Mouse (Mus musculus) regulatory T cell (primary cell): ENCODE results near the gene Egln2.

Experiments
- in situ Hi-C: fragments of 300-600 bp; cut with MboI, MseI; formaldehyde crosslinking; loops from one replicate; pipeline ENCODE4 v1.15.1; 2025; ENCODE audit warnings: high pct_unique_total_duplicates

The Egln2 gene

DNA sequence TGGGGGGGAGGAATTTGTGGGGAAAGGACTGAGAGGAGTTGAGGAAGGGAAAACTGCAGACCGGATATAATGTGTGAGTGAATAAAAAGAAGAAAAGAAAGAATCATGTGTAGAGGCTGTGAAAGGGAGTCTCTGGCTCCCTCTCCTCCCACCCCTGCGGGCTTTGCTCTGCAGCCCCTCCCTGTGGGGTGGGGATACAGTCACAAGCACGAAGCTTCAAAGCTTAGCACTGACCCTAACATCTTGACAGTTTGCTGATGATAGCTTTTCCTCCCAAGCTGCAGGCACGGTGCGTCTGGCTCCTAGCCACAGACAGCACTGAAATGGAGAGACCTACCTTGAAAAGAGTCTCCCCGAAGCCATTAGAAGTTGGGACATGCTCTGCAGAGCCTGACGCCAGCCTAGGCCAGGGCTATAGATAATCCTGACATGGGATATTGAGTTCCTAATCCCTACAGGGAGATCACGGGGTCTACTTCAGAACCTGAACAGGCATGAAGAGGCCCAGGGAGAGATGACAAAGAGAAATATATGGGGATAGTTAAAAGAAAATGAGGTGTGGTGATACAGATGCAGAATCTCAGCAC lies 30.1 kb downstream of the Egln2 start:
- in situ Hi-C loops: no loop called here

DNA sequence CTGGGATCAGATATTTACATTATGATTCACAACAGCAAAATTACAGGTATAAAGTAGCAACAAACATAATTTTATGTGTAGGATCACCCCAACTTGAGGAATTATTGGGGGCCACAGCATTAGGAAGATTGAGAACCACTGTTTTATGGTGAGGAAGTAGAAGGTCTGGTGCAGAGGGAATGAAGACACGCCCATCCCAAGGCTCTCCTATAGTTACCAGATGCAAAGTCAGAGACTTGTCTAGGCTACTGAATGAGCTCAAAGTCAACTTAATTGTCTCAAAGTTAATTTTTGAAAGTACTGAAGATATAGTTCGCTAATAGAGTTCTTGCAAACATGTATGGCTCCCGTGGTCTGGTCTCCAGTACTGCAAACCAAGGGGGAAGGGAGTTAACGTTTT lies 32.8 kb downstream of the Egln2 start:
- in situ Hi-C loops: no loop called here

DNA sequence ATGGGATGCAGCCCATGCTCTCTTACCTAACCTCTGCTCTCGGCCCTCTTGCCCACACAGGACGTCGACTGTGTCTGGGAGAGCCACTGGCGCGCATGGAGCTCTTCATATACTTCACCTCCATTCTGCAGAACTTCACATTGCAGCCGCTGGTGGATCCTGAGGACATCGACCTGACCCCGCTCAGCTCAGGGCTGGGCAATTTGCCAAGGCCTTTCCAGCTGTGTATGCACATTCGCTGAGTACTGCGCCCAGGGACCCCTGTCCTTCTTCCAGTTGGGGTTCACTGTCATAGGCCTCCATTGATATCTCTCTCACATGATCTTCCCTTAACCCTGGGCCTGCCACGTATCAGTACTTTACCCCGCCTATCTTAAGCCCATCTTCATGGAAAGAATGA lies 33.4 kb downstream of the Egln2 start:
- in situ Hi-C loops: no loop called here

DNA sequence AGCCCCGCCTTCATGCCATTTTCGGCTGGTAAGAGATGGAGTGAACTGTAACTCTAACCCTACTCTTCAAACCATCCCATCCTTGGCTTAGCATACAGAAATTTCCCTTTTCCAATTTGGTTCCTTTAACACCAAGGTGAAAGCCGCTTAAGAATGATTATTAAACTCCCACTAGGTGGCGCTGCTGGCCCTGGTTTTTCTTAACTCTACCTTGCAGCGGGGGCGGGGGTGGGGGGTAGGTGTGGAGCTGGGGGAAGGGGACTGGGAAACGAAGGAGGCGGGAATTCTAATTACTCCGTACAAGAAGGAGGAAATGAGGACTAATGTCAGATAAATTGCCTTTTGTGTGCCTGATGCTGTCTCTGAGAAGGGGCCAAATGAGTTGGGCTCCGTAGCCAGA lies 34.0 kb downstream of the Egln2 start:
- in situ Hi-C loops: no loop called here

DNA sequence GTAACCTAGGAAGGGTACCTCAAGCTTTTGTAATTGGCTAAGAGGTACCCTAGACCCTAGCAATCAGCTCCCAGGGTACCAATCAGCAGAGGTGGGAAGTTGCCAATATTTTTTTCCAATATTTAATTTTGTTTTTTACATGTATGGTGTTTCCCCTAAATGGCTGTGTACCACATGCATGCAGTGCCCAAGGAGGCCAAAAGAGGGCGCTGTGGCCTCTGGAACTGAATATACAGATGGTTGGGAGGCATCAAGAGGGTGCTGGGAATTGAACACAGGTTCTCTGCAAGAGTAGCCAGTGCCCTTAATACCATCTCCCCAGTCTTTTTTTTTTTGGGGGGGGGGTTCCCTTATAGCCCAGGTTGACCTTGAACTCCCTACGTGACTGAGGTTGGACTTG lies 35.2 kb downstream of the Egln2 start:
- in situ Hi-C loops: no loop called here

DNA sequence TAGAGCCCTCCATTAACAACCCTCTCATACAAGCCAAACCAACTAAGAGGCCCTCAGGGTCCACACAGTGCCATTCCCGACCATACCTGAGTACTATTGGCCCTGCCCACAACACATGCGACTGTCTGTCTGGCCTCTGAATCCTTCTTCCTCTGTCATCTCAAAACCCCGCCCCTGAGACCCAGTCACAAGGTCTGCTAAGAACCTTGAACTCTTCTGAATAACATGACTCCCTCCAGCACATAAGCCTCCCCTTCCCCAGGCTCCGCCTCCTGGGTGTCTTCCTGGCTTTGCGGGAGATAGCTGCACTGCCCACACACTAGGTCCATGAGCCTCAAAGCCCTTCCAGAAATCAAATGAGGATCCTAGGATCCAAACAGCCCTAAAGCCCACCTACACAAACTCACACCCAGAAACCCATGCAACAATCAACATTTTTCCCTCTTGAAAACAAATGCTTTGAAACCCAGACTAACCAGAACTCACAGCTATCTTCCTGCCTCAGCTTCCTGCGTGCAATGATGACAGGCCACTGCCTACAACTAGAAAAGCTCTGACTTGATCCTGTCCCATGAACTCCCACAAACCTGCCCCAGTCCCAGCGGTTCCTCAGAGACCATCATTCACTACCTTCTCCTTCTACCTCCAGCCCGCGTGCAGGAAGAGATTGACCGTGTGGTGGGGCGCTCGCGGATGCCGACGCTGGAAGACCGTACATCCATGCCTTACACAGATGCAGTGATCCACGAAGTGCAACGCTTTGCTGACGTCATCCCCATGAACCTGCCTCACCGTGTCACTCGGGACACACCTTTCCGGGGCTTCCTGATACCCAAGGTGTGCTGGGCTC lies 35.9 kb downstream of the Egln2 start:
- in situ Hi-C loops: no loop called here

DNA sequence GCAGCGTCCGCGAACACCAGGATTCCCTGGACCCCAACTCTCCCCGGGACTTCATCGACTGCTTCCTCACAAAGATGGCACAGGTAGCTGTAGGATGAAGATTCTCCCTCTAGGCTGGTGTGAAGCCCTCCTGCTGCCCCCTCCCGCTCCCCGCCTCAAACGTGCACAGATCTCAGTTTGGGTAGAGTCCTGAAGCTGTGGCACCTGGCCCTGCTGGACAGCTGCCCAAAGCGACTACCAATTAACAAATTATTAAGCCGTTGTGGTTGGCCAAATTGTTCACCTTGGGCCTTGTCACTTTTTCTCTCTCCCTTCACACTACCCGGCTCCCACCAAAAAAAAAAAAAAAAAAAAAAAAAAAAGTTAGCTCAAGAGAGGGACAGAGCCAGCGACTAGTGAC lies 36.8 kb downstream of the Egln2 start:
- in situ Hi-C loops: no loop called here

DNA sequence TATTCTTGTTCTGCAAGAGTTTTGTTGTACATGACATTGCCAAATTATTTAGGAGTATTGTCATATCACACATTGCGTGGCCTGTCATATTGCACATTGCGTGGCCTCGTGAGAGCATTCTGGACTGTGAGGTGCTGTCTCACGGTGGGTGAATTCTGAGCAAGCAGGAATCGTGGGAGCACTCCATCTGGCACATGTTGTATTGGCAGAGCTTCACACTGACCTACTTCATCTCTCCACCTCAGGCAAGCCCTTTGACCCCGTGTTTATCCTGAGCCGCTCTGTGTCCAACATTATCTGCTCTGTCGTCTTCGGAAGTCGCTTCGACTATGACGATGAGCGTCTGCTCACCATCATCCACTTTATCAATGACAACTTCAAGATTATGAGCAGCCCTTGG lies 37.7 kb downstream of the Egln2 start:
- in situ Hi-C loops: no loop called here

DNA sequence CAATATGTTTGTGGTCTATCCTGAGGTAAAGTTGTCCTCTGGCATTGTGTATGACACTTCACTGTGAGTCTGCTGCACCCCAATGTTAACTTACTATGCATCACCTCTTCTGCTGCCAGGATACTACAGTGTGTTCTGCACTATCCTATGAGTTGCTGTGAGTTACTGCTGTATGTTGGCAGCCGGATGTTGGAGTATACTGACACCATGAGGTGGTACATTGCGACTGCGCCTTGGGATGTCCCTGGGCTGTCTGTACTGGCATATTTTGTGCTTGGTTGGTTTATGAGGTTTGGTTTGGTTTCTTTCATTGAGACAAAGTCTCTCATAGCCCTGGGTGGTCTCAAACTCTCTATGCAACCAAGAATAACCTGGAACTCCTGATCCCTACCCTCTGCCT lies 38.4 kb downstream of the Egln2 start:
- in situ Hi-C loops: no loop called here

DNA sequence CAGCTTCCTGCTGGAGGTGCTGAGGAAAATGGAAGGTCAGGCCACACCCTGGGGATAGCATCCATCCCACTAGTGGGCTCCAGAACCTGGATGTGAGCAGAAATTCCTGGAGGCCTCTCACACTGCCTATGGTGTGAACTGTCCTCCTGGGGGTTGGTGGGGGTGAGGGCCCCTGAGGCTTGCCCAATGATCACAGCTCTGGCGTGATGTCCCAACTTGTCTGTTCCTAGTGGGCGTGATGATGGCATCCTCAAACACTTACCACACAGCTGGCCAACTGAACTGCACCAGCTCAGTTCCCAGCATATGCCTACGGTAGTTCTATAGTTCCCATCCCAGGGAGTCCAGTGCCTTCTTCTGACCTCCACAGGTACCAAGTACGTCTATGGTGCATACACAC lies 41.6 kb downstream of the Egln2 start:
- in situ Hi-C loops: no loop called here

DNA sequence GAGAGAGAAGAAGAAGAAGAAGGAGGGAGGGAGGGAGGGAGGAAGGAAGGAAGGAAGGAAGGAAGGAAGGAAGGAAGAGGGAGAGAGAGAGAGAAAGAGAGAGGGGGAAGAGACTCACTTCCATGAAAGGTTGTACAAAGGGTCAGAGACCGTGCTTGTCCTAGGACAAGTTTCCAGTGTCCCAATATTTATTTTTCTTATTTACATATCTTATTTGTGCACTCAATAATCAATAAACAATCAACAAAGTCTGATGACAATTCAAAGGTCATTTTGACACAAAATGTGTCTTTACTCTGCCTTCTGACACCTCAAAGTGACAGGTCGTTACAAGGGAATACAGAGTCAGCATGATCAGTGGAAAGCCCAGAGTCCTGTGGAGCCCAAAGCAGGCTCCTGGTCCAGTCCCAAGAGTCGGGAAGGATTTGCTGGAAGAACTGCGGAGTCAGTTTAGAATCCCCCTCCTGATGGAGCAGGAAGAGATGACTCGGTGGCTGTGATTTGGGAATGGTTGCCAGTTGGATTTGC lies 42.2 kb downstream of the Egln2 start:
- in situ Hi-C loops: no loop called here

DNA sequence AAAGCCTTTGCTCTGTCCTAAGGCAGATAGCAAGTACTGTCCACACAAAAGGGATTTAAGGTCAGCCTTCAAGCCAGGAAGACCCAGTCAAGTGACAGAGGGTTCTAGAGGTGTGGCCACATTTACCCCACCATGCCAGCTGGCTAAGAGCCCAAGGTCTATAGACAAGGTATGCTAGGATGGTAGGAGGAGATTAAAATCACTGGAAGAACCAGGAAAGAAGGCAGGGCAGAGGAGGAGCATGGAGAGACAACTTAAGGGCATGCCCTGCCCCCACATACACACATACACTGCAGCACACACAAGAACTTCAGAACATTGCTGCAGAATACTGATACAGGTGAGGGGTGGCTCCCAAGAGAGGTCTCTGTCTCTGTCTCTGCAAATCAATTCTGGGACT lies 46.9 kb downstream of the Egln2 start, which contains the start of gene Cyp2f2:
Gene Cyp2f2, plus strand, starts transcription at position 234 of the 400 bp plus-strand sequence.
- in situ Hi-C loops: no loop called here

DNA sequence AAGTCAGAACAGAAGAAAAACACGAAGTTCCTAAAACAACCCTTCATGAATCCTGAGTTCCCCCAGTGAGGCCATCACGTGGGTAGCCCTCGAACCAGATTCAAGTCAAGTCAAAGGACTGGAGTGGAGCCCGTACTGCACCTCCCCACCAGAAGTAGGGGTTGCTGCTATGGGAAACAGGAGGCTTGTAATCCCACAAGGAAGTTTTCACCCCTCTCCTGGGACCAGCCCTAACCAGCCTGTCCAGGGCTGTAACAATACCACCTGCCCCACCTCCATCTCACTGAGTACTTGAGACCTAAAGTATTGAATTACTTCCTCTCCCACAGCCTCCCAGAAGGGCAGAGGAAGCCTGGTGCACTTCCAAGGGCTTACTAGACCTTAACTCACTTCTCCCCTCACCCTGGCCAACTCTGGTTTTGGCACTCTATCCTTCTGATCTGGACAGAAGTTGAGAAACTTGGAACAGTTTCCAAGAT lies 48.5 kb downstream of the Egln2 start:
- in situ Hi-C loops: no loop called here

DNA sequence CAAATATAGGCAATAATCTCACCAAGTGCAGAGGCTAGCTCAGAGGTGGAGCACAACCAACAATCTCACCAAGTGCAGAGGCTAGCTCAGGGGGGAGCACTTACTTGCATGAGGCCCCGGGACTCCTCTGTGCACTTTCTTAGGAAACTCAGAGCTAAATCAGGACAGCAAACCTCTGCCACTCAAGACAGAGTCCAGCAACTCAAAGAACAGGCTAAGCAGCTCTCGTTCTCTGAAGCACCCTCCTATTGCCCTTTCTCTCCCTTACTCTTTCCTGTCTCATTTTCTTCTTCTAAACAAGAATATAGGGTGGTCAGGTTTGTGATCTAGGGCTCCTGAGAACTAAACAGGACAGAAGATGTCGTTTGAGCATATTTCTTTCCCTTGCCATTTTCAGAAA lies 54.6 kb downstream of the Egln2 start:
- in situ Hi-C loops: no loop called here

DNA sequence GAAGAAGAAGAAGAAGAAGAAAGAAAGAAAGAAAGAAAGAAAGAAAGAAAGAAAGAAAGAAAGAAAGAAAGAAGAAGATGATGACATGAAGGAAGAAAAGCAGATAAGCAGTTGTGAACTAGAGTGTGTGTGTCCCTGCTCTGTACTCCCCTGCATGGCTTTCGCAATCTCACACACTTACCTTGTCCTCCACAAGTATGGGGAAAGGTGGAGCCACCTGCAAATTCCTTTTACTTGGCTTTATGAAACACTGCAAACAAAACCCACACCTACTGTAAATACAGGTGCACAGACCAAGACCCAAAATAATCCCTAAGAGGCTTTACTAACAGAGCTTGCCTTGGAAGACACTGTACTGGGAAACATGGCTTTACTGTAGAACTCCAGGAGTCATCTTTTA lies 55.6 kb downstream of the Egln2 start:
- in situ Hi-C loops: no loop called here

DNA sequence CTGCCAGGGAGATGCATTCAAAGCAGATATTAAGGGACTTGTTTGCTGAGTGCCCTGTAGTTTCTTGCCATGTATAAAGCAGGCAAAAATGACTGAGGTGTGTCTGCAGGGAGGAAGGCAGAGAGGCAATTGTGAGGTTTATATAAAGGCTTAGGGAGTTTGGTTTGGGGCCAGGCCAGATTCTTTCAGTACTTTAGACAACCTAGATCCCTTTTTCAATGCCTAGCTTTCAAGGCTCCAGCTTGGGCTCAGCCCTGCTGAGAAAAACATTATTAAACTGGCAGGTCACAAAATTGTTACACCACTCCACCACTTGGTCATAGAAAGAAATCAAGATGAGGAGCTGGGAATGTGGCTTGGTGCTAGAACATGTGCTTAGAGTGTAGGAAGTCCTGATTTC lies 56.3 kb downstream of the Egln2 start:
- in situ Hi-C loops: no loop called here
